Mouse (Mus musculus): ENCODE measurements around the gene Stra8. TPM values are rescaled to one million over a fixed set of nuclear protein-coding genes. Genes with fewer than 3 reads are reported as not detected.

Stra8 gene
- polyA plus RNA-seq, 1 experiment: not detected

- Histone ChIP-seq H3K4me1 (ENCODE audit: control insufficient read depth, insufficient read depth, low read length) (no peaks in the 10 kb centered on the region), H3K27ac (ENCODE audit: insufficient read depth, low read length) (no peak overlapping the region), H3K27me3 (ENCODE audit: control insufficient read depth, insufficient read depth, low read length) (no peaks in the 10 kb centered on the region), H3K4me3 (replicated peaks; ENCODE audit: insufficient read depth, low read depth, low read length) (no peak overlapping the region)
- no peak for DNase-seq
- WGBS: 72% methylated on average over 5 of the region's 5 CpGs
- TF ChIP-seq POLR2A (IDR thresholded peaks at IDR 0.05; ENCODE audit: borderline replicate concordance, insufficient read depth, low read length) (no peak), CTCF (IDR thresholded peaks at IDR 0.05; ENCODE audit: borderline replicate concordance, insufficient read depth, low read depth, low read length) (no peak)
These were observed 16.8 kb downstream of the Stra8 start for GRCm38 (mm10) chr6:34936743-34937142.

GRCm38 (mm10) chr6:34938280-34938928, 18.4 kb downstream of the Stra8 start:
- TF ChIP-seq CTCF (IDR thresholded peaks at IDR 0.05; ENCODE audit: borderline replicate concordance, insufficient read depth, low read depth, low read length) (no peak), POLR2A (IDR thresholded peaks at IDR 0.05; ENCODE audit: borderline replicate concordance, insufficient read depth, low read length) (no peak)
- Histone ChIP-seq H3K27ac (ENCODE audit: insufficient read depth, low read length) (no peak overlapping the region), H3K27me3 (ENCODE audit: control insufficient read depth, insufficient read depth, low read length) (no peaks in the 10 kb centered on the region), H3K4me1 (ENCODE audit: control insufficient read depth, insufficient read depth, low read length) (no peaks in the 10 kb centered on the region), H3K4me3 (replicated peaks; ENCODE audit: insufficient read depth, low read depth, low read length) (no peak overlapping the region)
- 74% methylated on average over 7 of the region's 7 CpGs for WGBS
- DNase-seq: no peak

GRCm38 (mm10) chr6:34938929-34939325, 19.0 kb downstream of the Stra8 start:
- H3K4me1 ChIP-seq (ENCODE audit: control insufficient read depth, insufficient read depth, low read length): no peaks in the 10 kb centered on the region
- TF ChIP-seq POLR2A (IDR thresholded peaks at IDR 0.05; ENCODE audit: borderline replicate concordance, insufficient read depth, low read length) (no peak), CTCF (IDR thresholded peaks at IDR 0.05; ENCODE audit: borderline replicate concordance, insufficient read depth, low read depth, low read length) (no peak)
- no peaks in the 10 kb centered on the region for H3K27me3 ChIP-seq (ENCODE audit: control insufficient read depth, insufficient read depth, low read length)
- 48% methylated on average over 4 of the region's 4 CpGs for WGBS
- H3K4me3 ChIP-seq (replicated peaks; ENCODE audit: insufficient read depth, low read depth, low read length): no peak overlapping the region
- DNase-seq: no peak
- no peak overlapping the region for H3K27ac ChIP-seq (ENCODE audit: insufficient read depth, low read length)

- no peak for DNase-seq
- Histone ChIP-seq H3K4me1 (ENCODE audit: control insufficient read depth, insufficient read depth, low read length) (no peaks in the 10 kb centered on the region), H3K27me3 (ENCODE audit: control insufficient read depth, insufficient read depth, low read length) (no peaks in the 10 kb centered on the region), H3K4me3 (replicated peaks; ENCODE audit: insufficient read depth, low read depth, low read length) (no peak overlapping the region), H3K27ac (ENCODE audit: insufficient read depth, low read length) (no peak overlapping the region)
- TF ChIP-seq POLR2A (IDR thresholded peaks at IDR 0.05; ENCODE audit: borderline replicate concordance, insufficient read depth, low read length) (no peak), CTCF (IDR thresholded peaks at IDR 0.05; ENCODE audit: borderline replicate concordance, insufficient read depth, low read depth, low read length) (no peak)
- 88% methylated on average over 8 of the region's 8 CpGs for WGBS
These were observed 19.5 kb downstream of the Stra8 start for GRCm38 (mm10) chr6:34939451-34939850.

GRCm38 (mm10) chr6:34941496-34941895, 21.5 kb downstream of the Stra8 start:
- DNase-seq: no peak
- Histone ChIP-seq H3K27ac (ENCODE audit: insufficient read depth, low read length) (no peak overlapping the region), H3K4me1 (ENCODE audit: control insufficient read depth, insufficient read depth, low read length) (no peaks in the 10 kb centered on the region), H3K4me3 (replicated peaks; ENCODE audit: insufficient read depth, low read depth, low read length) (no peak overlapping the region), H3K27me3 (ENCODE audit: control insufficient read depth, insufficient read depth, low read length) (no peaks in the 10 kb centered on the region)
- TF ChIP-seq CTCF (IDR thresholded peaks at IDR 0.05; ENCODE audit: borderline replicate concordance, insufficient read depth, low read depth, low read length) (no peak), POLR2A (IDR thresholded peaks at IDR 0.05; ENCODE audit: borderline replicate concordance, insufficient read depth, low read length) (no peak)
- WGBS: 74% methylated on average over 2 of the region's 2 CpGs

DNA sequence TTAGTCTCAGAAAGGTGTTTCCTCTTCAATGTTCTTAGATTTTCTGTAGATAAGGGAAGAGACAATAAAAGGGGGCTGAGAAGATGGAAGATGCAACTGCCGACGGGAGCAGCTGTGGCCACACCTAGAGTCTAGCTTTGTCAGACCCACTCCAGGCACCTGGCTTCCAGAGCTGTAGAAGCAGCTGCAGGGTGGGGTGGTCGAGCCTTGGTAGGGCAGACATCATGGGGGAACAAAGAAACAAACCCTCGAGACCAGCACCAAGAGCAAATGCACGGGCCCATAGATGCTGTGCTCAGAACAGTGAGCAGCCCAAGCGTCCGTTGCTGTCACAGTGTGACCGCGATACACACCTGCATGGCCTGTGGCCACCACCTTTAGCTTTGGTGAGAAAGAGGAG, 22.5 kb downstream of the Stra8 start:
- 83% methylated on average over 9 of the region's 9 CpGs for WGBS

DNA sequence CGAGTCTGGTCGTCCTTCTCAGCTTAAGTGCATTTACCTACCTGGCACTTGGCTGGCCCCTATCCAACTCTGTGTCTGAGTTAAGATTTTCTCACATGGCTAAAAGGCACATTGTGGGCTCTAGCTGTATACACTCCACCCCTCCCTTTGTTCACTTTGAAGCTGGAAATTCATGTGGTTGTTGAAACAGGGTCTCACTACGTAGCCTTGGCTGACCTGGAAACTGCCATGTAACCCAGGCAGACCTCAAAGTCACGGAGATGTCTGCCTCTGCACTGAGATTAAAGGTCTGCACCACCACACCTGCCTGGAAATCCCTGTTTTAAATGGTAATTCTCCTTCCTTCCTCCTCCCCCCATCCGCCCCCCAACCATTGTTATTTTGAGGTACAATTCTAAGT, 23.5 kb downstream of the Stra8 start:
- no peak for DNase-seq
- no peak for TF ChIP-seq POLR2A (IDR thresholded peaks at IDR 0.05; ENCODE audit: borderline replicate concordance, insufficient read depth, low read length)
- no peak for TF ChIP-seq CTCF (IDR thresholded peaks at IDR 0.05; ENCODE audit: borderline replicate concordance, insufficient read depth, low read depth, low read length)
- 78% methylated on average over 5 of the region's 5 CpGs for WGBS
- H3K4me3 ChIP-seq (replicated peaks; ENCODE audit: insufficient read depth, low read depth, low read length): no peak overlapping the region
- no peak overlapping the region for H3K27ac ChIP-seq (ENCODE audit: insufficient read depth, low read length)
- H3K27me3 ChIP-seq (ENCODE audit: control insufficient read depth, insufficient read depth, low read length): no peaks in the 10 kb centered on the region
- H3K4me1 ChIP-seq (ENCODE audit: control insufficient read depth, insufficient read depth, low read length): no peaks in the 10 kb centered on the region

More for the DNA sequence above, 22.5 kb downstream of the Stra8 start:
- Histone ChIP-seq H3K4me1 (ENCODE audit: control insufficient read depth, insufficient read depth, low read length) (no peaks in the 10 kb centered on the region), H3K4me3 (replicated peaks; ENCODE audit: insufficient read depth, low read depth, low read length) (no peak overlapping the region), H3K27ac (ENCODE audit: insufficient read depth, low read length) (no peak overlapping the region), H3K27me3 (ENCODE audit: control insufficient read depth, insufficient read depth, low read length) (no peaks in the 10 kb centered on the region)
- DNase-seq: no peak
- TF ChIP-seq CTCF (IDR thresholded peaks at IDR 0.05; ENCODE audit: borderline replicate concordance, insufficient read depth, low read depth, low read length) (no peak), POLR2A (IDR thresholded peaks at IDR 0.05; ENCODE audit: borderline replicate concordance, insufficient read depth, low read length) (no peak)

GRCm38 (mm10) chr6:34946486-34947079, 26.6 kb downstream of the Stra8 start:
- 92% methylated on average over 1 of the region's 1 CpGs for WGBS

More at GRCm38 (mm10) chr6:34946486-34947079, 26.6 kb downstream of the Stra8 start:
- Histone ChIP-seq H3K4me3 (replicated peaks; ENCODE audit: insufficient read depth, low read depth, low read length) (no peak overlapping the region), H3K27me3 (ENCODE audit: control insufficient read depth, insufficient read depth, low read length) (no peaks in the 10 kb centered on the region), H3K4me1 (ENCODE audit: control insufficient read depth, insufficient read depth, low read length) (no peaks in the 10 kb centered on the region), H3K27ac (ENCODE audit: insufficient read depth, low read length) (no peak overlapping the region)
- DNase-seq: no peak
- TF ChIP-seq POLR2A (IDR thresholded peaks at IDR 0.05; ENCODE audit: borderline replicate concordance, insufficient read depth, low read length): no peak
- no peak for TF ChIP-seq CTCF (IDR thresholded peaks at IDR 0.05; ENCODE audit: borderline replicate concordance, insufficient read depth, low read depth, low read length)
